Mouse (Mus musculus): ENCODE data around the gene Cmpk1. TPM values are rescaled to one million over a fixed set of nuclear protein-coding genes. Genes with fewer than 3 reads are reported as not detected.

Gene Cmpk1
- polyA plus RNA-seq, 1 experiment = 28.6 TPM

DNA sequence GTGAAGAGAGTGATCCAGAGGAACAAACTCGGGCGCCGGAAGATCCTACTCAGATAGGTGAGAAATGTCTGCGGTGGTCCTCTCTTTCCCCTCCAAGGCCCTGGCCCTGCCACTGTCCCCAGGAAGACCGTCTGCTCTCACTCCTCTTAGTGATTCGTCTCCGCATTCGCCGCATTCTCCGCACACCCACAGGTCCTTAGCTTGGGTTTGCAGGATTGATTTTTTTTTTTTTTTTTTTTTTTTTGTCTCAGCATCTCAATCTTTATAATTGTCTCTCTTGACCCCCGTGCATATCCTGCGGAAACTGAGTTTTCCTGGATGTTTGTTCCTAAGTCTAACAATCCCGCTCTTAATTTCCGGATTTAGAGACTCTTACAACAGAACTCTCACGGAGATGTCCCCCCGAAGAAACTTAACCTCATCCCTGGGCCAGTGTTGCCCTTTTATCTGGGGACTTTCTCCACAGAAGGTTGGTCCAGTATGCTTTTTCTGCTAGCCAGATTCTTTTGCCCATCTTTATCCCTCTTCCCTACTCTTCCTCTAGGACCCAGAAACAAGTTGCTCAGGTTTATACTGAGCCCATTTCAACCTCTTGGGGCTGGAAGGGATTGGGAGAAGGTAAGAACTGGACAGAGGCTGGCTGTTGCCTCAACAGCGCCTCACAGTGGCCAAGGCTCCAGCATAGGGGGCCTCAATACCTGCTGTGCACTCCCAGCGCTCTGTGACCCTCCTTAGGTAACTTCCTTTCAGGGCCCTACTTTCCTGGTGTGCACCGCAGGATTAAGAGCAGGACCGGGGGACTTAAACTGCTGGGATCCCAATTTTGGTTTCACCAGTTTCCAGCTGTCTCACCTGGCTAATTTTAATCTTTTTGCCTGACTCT is 77.2 kb downstream of the Cmpk1 start:
- Histone ChIP-seq H3K79me3 (ENCODE audit: low read depth) (no peaks in the 10 kb centered on the region), H3ac (ENCODE audit: control insufficient read depth, insufficient read length, low read depth) (peak overlapping the region; percentile 89), H3K27me3 (ENCODE audit: control insufficient read depth, insufficient read depth, insufficient read length) (no peaks in the 10 kb centered on the region), H3K79me2 (ENCODE audit: control insufficient read depth, insufficient read depth) (no peaks in the 10 kb centered on the region), H3K4me3 (ENCODE audit: insufficient read depth, poor library complexity, severe bottlenecking) (peak overlapping the region; percentile 45), H3K36me3 (ENCODE audit: control insufficient read depth, insufficient read depth) (peaks cover 15% of the 10 kb centered on the region)
- TF ChIP-seq CTCF (IDR thresholded peaks at IDR 0.05; ENCODE audit: control insufficient read depth, insufficient read depth, insufficient read length) (peak; percentile 70), FOSL1 (IDR thresholded peaks at IDR 0.05; ENCODE audit: insufficient read depth, low read length, poor library complexity, severe bottlenecking) (no peak)

Other genes with a start within 250 kb of the Cmpk1 start
- not detected for gene Gm12830, start 165.5 kb downstream of the Cmpk1 start, polyA plus RNA-seq (2012; fragmentation: generic; extraction: Trizol)
- gene Foxd2, start 78.4 kb downstream of the Cmpk1 start, polyA plus RNA-seq (2012; fragmentation: generic; extraction: Trizol) = 0.57 TPM
- gene Foxe3, start 61.2 kb downstream of the Cmpk1 start, polyA plus RNA-seq (2012; fragmentation: generic; extraction: Trizol) = not detected
- 3.5 TPM for gene Stil, start 12.9 kb upstream of the Cmpk1 start, polyA plus RNA-seq (2012; fragmentation: generic; extraction: Trizol)
- 0.04 TPM for gene Tal1, start 69.2 kb upstream of the Cmpk1 start, polyA plus RNA-seq (2012; fragmentation: generic; extraction: Trizol)
- not detected for gene Pdzk1ip1, start 101.5 kb upstream of the Cmpk1 start, polyA plus RNA-seq (2012; fragmentation: generic; extraction: Trizol)
- gene Cyp4x1, start 147.0 kb upstream of the Cmpk1 start, polyA plus RNA-seq (2012; fragmentation: generic; extraction: Trizol) = not detected

All from C2C12 (cell line).